Mouse (Mus musculus) hindbrain, embryonic 10.5 days (tissue): ENCODE measurements around the gene Arpc1b. TPM values are rescaled to one million over a fixed set of nuclear protein-coding genes. Genes with fewer than 3 reads are reported as not detected.

Experiments
- polyA plus RNA-seq: library from polyadenylated mRNA; unstranded; fragments of >200 nt; fragmentation: Nextera tagmentation; extraction: Ambion mirVana; gene quantifications from 2 replicates; pipeline ENCODE4 v1.2.1, GENCODE M21; 2016

Gene Arpc1b
- polyA plus RNA-seq, 1 experiment from 2014 or later = 107 TPM

Other genes starting within 250 kb of the Arpc1b start
- 14.7 and 17.5 TPM in 2 replicates for gene Smurf1, start 148.4 kb upstream of the Arpc1b start, polyA plus RNA-seq
- 0.13 TPM in 1 of 2 replicates, not detected in the other for gene Gm4871, start 81.5 kb upstream of the Arpc1b start, polyA plus RNA-seq
- not detected in 2 replicates for gene 1700018F24Rik, start 71.2 kb upstream of the Arpc1b start, polyA plus RNA-seq
- gene Arpc1a, start 30.4 kb upstream of the Arpc1b start, polyA plus RNA-seq = 145 and 159 TPM in 2 replicates
- not detected in 2 replicates for gene Kpna7, start 30.2 kb upstream of the Arpc1b start, polyA plus RNA-seq
- 130 and 135 TPM in 2 replicates for gene Pdap1, start 26.0 kb downstream of the Arpc1b start, polyA plus RNA-seq
- gene Bud31, start 26.1 kb downstream of the Arpc1b start, polyA plus RNA-seq = 244 and 266 TPM in 2 replicates
- 19.6 and 21.9 TPM in 2 replicates for gene Ptcd1, start 52.9 kb downstream of the Arpc1b start, polyA plus RNA-seq
- gene Cpsf4, start 53.0 kb downstream of the Arpc1b start, polyA plus RNA-seq = 70.5 and 92.9 TPM in 2 replicates
- 542 and 582 TPM in 2 replicates for gene Atp5j2, start 77.8 kb downstream of the Arpc1b start, polyA plus RNA-seq
- 7.8 and 9.2 TPM in 2 replicates for gene Zkscan14, start 87.7 kb downstream of the Arpc1b start, polyA plus RNA-seq
- gene Zkscan5, start 90.3 kb downstream of the Arpc1b start, polyA plus RNA-seq = 15.2 and 17.2 TPM in 2 replicates
- 32.0 and 32.7 TPM in 2 replicates for gene Zfp655, start 117.5 kb downstream of the Arpc1b start, polyA plus RNA-seq
- 0.25 and 0.95 TPM in 2 replicates for gene Zscan25, start 166.3 kb downstream of the Arpc1b start, polyA plus RNA-seq
- gene Cyp3a57, start 231.1 kb downstream of the Arpc1b start, polyA plus RNA-seq = not detected in 2 replicates